Mouse (Mus musculus) cerebellum, postnatal 4 days (tissue): ENCODE measurements around the gene Efcab6.

Experiments used
- DNase-seq, 2 experiments: peaks; one replicate each; pipeline ENCODE4 v3.0.0; 2022; ENCODE audit warnings: low spot score in 2 of 2, mixed read lengths in 1 of 2

Efcab6 gene

DNA sequence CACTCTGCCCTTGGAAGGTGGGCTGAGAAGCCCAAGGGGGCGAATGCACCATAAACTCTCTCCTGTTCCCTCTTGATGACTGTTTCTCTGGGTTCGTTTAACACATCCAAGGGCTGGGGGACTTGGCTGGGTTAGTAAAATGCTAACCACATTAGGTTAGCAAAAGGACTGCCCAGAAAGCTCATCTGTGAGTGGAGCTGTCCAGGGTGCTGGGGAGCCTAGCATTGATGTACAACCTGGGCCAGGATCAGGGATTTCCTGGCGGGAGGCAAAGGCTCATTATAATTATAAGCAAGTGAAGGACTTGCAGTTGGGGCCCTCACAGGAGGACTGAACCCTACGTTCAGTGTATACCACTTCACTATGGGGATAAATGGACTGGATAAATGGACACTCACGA is 185.3 kb downstream of the Efcab6 start:
- DNase-seq, result no peak

- no peak for DNase-seq
Measured at GRCm38 (mm10) chr15:83877898-83878297, 187.3 kb downstream of the Efcab6 start.

DNA sequence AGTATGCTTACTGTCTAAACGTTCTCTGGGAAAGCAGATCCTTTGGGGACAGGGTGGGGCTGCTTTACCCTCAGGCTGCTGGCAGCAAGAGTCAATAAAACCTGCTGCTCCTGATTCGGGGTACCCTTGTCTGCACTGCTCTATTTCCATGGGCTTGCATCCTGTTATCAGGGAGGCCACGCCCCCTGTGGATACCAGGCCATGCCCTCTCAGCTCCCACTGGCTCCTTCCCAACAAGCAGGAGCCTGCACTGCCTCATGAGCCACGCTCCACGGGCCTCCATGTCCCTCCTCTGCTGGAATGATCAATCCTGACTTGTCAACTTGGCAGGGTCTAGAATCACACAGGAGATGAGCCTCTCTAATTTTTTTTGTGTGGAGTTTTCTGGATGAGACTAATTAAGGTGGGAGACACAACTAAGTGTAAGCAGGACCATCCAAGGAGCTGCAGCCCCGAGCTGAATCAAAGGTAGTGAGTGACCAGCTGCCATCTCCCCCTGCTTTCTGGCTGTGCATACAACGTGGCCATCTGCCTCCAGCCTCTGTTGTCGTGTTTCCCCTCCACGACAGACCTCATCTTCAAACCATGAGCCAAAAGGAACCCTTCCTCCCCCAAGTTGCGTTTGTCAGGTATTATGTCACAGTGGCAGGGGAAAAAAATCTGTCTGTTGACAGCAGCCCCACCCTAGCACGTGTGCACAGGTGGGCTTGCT is 187.9 kb downstream of the Efcab6 start:
- DNase-seq, result peak in 1 of 2 experiments; percentile 26

- DNase-seq, result no peak
Measured at GRCm38 (mm10) chr15:83870936-83871335, 194.2 kb downstream of the Efcab6 start.

GRCm38 (mm10) chr15:83865626-83866025 is 199.6 kb downstream of the Efcab6 start:
- peak in 1 of 2 experiments; percentile 62 for DNase-seq

DNA sequence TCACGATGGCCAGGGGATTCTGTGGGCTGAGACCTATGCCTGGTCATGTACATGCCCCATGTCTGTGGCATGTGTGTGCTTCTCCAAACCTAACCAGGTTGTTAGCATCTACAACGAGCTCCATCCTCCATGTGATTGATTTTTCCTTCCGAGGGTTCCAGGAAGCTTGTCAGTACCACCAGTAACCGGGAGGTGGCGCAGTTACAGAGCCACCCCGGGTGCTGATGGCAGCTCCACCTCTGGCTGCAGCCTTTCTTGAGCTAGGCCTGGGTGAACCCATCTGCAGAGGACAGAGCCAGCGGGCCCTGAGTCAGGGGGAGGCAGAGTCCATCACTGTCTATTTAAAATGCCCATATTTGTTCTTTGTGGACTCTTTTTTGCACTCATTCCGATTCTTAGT is 208.1 kb downstream of the Efcab6 start:
- DNase-seq, result peak; percentile 60 to 72

GRCm38 (mm10) chr15:83853400-83853811 is 211.8 kb downstream of the Efcab6 start:
- no peak for DNase-seq

- DNase-seq, result no peak
Measured at GRCm38 (mm10) chr15:83848193-83848592, 217.0 kb downstream of the Efcab6 start.

- no peak for DNase-seq
Measured at GRCm38 (mm10) chr15:83847512-83847911, 217.7 kb downstream of the Efcab6 start.

GRCm38 (mm10) chr15:83846592-83846991 is 218.6 kb downstream of the Efcab6 start:
- DNase-seq, result no peak

GRCm38 (mm10) chr15:83845734-83846133 is 219.4 kb downstream of the Efcab6 start:
- no peak for DNase-seq

DNA sequence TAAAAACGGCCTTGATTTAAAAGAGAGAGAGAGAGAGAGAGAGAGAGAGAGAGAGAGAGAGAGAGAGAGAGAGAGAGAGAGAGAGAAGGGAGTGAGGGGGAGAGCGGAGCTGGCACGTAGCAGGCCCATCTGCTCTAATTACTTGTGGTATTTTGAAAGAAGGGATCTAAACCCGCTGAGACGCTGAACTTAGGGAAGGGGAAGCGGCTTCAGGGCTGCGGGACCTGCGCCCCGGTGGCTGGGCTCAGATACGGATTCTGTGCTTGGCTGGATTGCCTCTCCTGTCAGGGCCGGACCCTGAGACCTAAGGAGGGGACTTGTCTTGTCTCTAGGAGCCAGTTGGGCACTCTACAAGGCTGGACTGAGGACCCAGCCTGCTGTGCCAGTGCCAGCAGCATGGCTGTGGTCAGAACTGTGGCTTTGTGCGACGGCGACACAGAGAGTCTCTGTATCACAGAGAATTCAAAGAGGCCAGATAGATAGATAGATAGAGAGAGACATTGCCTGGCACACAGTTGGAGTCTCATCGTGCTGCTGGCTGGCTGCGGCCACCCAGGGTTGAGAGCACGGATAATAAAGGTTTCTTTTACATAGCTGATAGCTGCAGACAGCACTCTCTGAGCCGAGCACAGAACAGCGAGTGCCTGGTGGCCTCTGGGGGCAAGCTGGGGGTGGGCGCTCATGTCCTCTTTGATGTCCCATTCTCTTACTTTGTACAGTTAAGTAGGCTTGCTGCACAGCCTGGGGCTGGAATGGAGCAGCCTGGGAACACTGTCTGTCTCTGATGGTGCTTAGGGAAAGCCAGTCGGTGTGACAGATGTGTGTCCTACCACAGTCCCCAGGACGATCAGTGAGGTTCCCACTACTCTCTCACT is 222.0 kb downstream of the Efcab6 start:
- peak in 1 of 2 experiments; percentile 30 for DNase-seq

DNA sequence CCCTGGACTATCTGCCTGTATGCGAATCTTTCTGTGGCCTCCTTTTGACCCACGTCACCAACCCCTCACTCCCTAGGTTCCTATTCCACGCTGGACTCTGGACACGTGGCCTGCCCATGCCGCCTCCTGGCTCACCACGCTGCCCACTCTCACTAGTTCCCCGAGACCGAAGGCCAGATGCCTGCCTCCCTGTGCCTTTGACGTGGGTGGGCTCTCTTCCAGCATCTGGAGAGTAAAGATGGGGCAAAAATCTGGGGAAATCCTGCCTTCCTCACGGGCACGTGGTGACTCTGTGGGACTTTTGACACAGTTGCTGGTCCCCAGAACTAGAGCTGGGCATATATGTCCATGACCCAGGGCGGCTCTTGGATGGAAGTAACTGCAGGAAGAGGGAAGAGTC is 222.8 kb downstream of the Efcab6 start:
- no peak for DNase-seq

DNA sequence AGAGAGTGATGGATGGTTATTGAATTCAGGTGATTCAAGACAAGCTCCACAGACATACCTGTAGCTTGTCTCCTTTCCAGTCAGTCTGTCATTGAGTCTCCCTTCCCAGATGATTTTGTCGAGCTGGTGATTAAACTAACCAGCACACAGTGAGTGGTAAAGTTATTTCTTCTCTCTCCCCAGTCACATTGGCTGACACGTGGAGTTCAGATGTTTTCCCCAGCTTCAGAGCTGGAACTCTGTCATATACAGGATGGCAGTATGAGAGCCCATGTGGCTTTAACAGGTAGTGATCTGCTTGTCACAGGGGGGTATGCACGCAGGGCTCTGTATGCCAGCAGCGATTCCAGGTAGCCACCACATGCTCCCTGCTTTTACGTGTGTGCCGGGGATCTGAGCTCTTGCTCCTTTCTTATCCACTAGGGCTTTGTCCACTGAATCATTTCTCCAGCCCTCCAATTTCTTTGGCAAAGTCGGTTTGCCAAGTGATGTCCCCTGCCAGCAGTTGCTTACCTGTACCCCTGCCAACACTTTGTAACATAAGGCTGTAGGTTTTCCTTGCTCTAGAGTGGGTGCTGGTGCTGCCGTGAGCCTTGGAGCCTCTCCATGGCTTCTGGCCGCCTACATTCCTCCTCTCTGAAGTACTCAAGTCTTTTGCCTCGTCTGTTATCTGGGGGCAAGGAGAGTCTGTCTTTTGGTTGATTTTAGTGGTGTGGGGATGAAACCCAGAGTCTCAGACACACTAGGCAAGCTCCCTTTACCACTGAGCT is 224.0 kb downstream of the Efcab6 start:
- DNase-seq, result no peak

- no peak for DNase-seq
Measured at GRCm38 (mm10) chr15:83832265-83832664, 232.9 kb downstream of the Efcab6 start.

GRCm38 (mm10) chr15:83829226-83829625 is 236.0 kb downstream of the Efcab6 start:
- DNase-seq, result no peak

- DNase-seq, result no peak
Measured at GRCm38 (mm10) chr15:83828011-83828410, 237.2 kb downstream of the Efcab6 start.
